In the genomic region with DNA sequence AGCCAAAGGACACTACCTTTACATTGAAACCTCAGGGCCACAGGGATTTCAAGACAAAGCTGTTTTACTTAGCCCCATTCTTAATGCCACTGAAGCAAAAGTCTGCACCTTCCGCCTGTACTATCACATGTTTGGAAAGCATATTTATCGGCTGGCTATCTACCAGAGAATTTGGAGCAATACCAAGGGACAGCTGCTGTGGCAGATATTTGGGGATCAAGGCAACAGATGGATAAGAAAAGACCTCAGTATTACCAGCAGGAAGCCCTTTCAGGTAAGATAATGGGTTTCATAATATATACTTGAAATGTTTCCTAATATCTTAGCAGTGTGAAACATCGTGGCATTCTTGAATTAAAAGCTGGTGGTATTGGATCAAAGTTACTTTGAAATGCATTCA, we compare ENCODE assay signal across 25 mouse cellular contexts.
"Had no signal": no experiment of that assay in that cellular context is flagged by ENCODE, and none has a peak within 500 bp of the region (broad histone marks: within the 10 kb centered on the region; RNA-seq: fewer than 3 reads in every experiment).

No protein-coding gene starts in this region.

- H3K27me3 ChIP-seq: kidney, embryonic 15.5 days; limb, embryonic 13.5 days; liver, embryonic 12.5 days; liver, embryonic 15.5 days; lung, embryonic 15.5 days; megakaryocyte, embryonic 14.5 days; midbrain, embryonic 13.5 days; neural tube, embryonic 13.5 days; stomach, embryonic 15.5 days had no signal

- H3K27ac ChIP-seq: kidney, embryonic 15.5 days; left cerebral cortex, adult 2 months; limb, embryonic 10.5 days; limb, embryonic 13.5 days; liver, embryonic 12.5 days; liver, embryonic 15.5 days; lung, embryonic 15.5 days; midbrain, embryonic 10.5 days; midbrain, embryonic 13.5 days; neural tube, embryonic 13.5 days; stomach, embryonic 15.5 days had no signal

- H3K4me1 ChIP-seq: kidney, embryonic 15.5 days; limb, embryonic 10.5 days; limb, embryonic 13.5 days; liver, embryonic 12.5 days; liver, embryonic 15.5 days; lung, embryonic 15.5 days; megakaryocyte, embryonic 14.5 days; midbrain, embryonic 10.5 days; midbrain, embryonic 13.5 days; neural tube, embryonic 13.5 days; stomach, embryonic 15.5 days had no signal

- H3K36me3 ChIP-seq: kidney, embryonic 15.5 days; limb, embryonic 10.5 days; limb, embryonic 13.5 days; liver, embryonic 12.5 days; liver, embryonic 15.5 days; lung, embryonic 15.5 days; midbrain, embryonic 10.5 days; midbrain, embryonic 13.5 days; neural tube, embryonic 13.5 days; stomach, embryonic 15.5 days had no signal

- DNase-seq: kidney, postnatal 10 days; kidney, postnatal 36 days; layer of hippocampus, postnatal 36 days; liver; lung, adult 18-20 months; lung, postnatal 10 days; lung, postnatal 36 days; retina, postnatal 1 day; right cerebral cortex, postnatal 25 days; spleen, adult 18-20 months; thymus, postnatal 25 days had no signal

- H3K4me3 ChIP-seq: kidney, embryonic 15.5 days; left cerebral cortex, adult 2 months; limb, embryonic 10.5 days; limb, embryonic 13.5 days; liver, embryonic 12.5 days; liver, embryonic 15.5 days; lung, embryonic 15.5 days; megakaryocyte, embryonic 14.5 days; midbrain, embryonic 10.5 days; midbrain, embryonic 13.5 days; myocyte; neural tube, embryonic 13.5 days; stomach, embryonic 15.5 days had no signal

- H3K4me2 ChIP-seq: kidney, embryonic 15.5 days; limb, embryonic 13.5 days; liver, embryonic 12.5 days; liver, embryonic 15.5 days; lung, embryonic 15.5 days; midbrain, embryonic 13.5 days; neural tube, embryonic 13.5 days; stomach, embryonic 15.5 days had no signal

- H3K9ac ChIP-seq: kidney, embryonic 15.5 days; limb, embryonic 13.5 days; liver, embryonic 12.5 days; liver, embryonic 15.5 days; lung, embryonic 15.5 days; midbrain, embryonic 13.5 days; neural tube, embryonic 13.5 days; stomach, embryonic 15.5 days had no signal

- ATAC-seq: liver, embryonic 12.5 days; midbrain, embryonic 13.5 days; midbrain, embryonic 16.5 days had no signal

- H3K9me3 ChIP-seq: kidney, embryonic 15.5 days; limb, embryonic 10.5 days; limb, embryonic 13.5 days; liver, embryonic 12.5 days; liver, embryonic 15.5 days; lung, embryonic 15.5 days; midbrain, embryonic 10.5 days; midbrain, embryonic 13.5 days; neural tube, embryonic 13.5 days; stomach, embryonic 15.5 days had no signal
